Mouse (Mus musculus) erythroblast, embryonic 14.5 days (primary cell): ENCODE results near the gene Coro7.

Source experiments
- GATA1 ChIP-seq: IDR thresholded peaks from 2 replicates; pipeline ENCODE4 v1.6.1; 2012; ENCODE audit warnings: low read length, inconsistent platforms, mixed read lengths
- TAL1 ChIP-seq: IDR thresholded peaks from 3 replicates; pipeline ENCODE4 v1.6.1; 2012; ENCODE audit warnings: low read length, inconsistent platforms, mixed read lengths

GRCm38 (mm10) chr16:4605514-4606131, 74.0 kb downstream of the Coro7 start:
- TF ChIP-seq GATA1 (no peak), TAL1 (no peak)
